Mouse (Mus musculus) C2C12 (cell line): ENCODE results near the gene Gzf1.

Experiments used
- CTCF ChIP-seq: IDR thresholded peaks from one replicate; pipeline ENCODE4 v1.5.1; 2011; ENCODE audit not compliant: control insufficient read depth, insufficient read depth, insufficient read length
- MAX ChIP-seq: IDR thresholded peaks from one replicate; pipeline ENCODE4 v1.6.1; 2011; ENCODE audit warnings: mild to moderate bottlenecking, control low read depth
- MYOG ChIP-seq: IDR thresholded peaks from one replicate; pipeline ENCODE4 v1.6.1; 2011; ENCODE audit not compliant: control insufficient read depth, insufficient read length; ENCODE audit errors: extremely low read depth

DNA sequence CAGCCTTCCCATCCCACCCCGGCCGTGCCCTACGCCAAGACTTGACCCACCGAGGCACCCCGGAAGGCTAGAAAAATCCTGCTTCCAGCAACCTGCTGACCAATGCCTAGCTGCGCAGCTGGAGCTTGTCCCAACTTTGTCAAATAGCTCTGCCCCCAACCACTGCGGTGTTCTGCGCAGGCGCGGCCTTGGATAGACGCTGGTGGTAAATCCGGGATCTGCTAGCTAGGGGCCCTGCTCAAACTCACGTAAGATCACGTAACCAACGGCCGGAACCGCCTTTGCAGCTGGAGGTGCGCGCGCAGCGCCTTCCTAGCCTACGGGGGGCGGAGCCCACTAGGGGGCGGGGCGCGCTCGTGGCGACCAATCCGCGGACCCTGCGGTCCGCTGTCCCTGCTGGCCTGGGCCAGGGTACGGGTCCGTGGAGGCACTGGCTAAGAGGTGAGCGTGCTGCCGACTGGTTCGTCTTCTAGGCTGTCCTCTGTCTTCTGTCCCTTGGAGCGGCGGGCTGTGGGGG lies at the start of gene Gzf1:
- TF ChIP-seq CTCF, result no peak
- TF ChIP-seq MAX, result no peak
- TF ChIP-seq MYOG, result no peak
